Mouse (Mus musculus) kidney, embryonic 16.5 days (tissue): ENCODE measurements at regions not wholly inside any gene's neighbourhood (a gene's known extent, or its start where the extent isn't known, plus 50 kb on each side); places are given as distances from the start of the nearest gene placed in this dataset.

Source experiments
- ATAC-seq: fragments of 200-750 bp; cut with Nextera tagmentation; 2 replicates; pipeline ENCODE4 v1.8.0; 2017; ENCODE audit warnings: moderate TSS enrichment; ENCODE audit not compliant: low FRiP score, low TSS enrichment
- H3K27ac ChIP-seq: fragments of 300-500 bp; sonication (generic); 2 replicates; pipeline ENCODE4 v1.5.1; 2014; ENCODE audit warnings: low read length
- H3K27me3 ChIP-seq: fragments of 300-500 bp; sonication (generic); 2 replicates; pipeline ENCODE4 v1.6.1; 2014; ENCODE audit warnings: low read length, control low read depth, mixed read lengths; ENCODE audit not compliant: insufficient read depth
- H3K36me3 ChIP-seq: fragments of 300-500 bp; sonication (generic); 2 replicates; pipeline ENCODE4 v1.6.1; 2014; ENCODE audit warnings: low read length, control low read depth, mixed read lengths; ENCODE audit not compliant: insufficient read depth
- H3K4me1 ChIP-seq: fragments of 300-500 bp; sonication (generic); 2 replicates; pipeline ENCODE4 v1.6.1; 2014; ENCODE audit warnings: low read length, control low read depth, mixed read lengths; ENCODE audit not compliant: insufficient read depth
- H3K4me2 ChIP-seq: fragments of 300-500 bp; sonication (generic); replicated peaks from 2 replicates; pipeline ENCODE4 v1.6.1; 2014; ENCODE audit warnings: low read depth, low read length
- H3K4me3 ChIP-seq: fragments of 300-500 bp; sonication (generic); 2 replicates; pipeline ENCODE4 v1.5.1; 2014; ENCODE audit warnings: mild to moderate bottlenecking, low read length
- H3K9ac ChIP-seq: fragments of 300-500 bp; sonication (generic); replicated peaks from 2 replicates; pipeline ENCODE4 v1.6.1; 2014; ENCODE audit warnings: low read length
- H3K9me3 ChIP-seq: fragments of 300-500 bp; sonication (generic); 2 replicates; pipeline ENCODE4 v1.6.1; 2016; ENCODE audit warnings: low read length, control low read depth
- WGBS: fragments of 180-500 bp; shearing (Covaris S2); extraction: QIAGEN DNeasy Blood & Tissue Kit; methylation state at CpG from one replicate; pipeline ENCODE4 v1.1.7; 2014; 5-methylcytosine and 5-hydroxymethylcytosine counted together

- Histone ChIP-seq H3K27me3 (no peaks in the 10 kb centered on the region), H3K9me3 (no peaks in the 10 kb centered on the region), H3K27ac (no peak overlapping the region), H3K9ac (no peak overlapping the region), H3K4me1 (no peaks in the 10 kb centered on the region), H3K4me3 (no peak overlapping the region), H3K36me3 (no peaks in the 10 kb centered on the region), H3K4me2 (no peak overlapping the region)
- ATAC-seq = no peak
- WGBS = 90% methylated on average over 2 of the region's 2 CpGs
Observed at GRCm38 (mm10) chr13:82081375-82081774, 298.5 kb downstream of the Cetn3 start.

- WGBS = 77% methylated on average over 3 of the region's 3 CpGs
- no peak overlapping the region for H3K27ac ChIP-seq
- no peak overlapping the region for H3K4me2 ChIP-seq
- H3K4me3 ChIP-seq = no peak overlapping the region
- no peak for ATAC-seq
- H3K4me1 ChIP-seq = no peaks in the 10 kb centered on the region
- no peaks in the 10 kb centered on the region for H3K27me3 ChIP-seq
- H3K9me3 ChIP-seq = no peaks in the 10 kb centered on the region
- H3K36me3 ChIP-seq = no peaks in the 10 kb centered on the region
- no peak overlapping the region for H3K9ac ChIP-seq
Observed at GRCm38 (mm10) chr13:82087635-82088034, 304.8 kb downstream of the Cetn3 start.

GRCm38 (mm10) chr13:82092186-82092585 is 309.3 kb downstream of the Cetn3 start:
- H3K4me3 ChIP-seq = no peak overlapping the region
- no peak for ATAC-seq
- 80% methylated on average over 5 of the region's 5 CpGs for WGBS
- H3K27ac ChIP-seq = no peak overlapping the region
- no peaks in the 10 kb centered on the region for H3K9me3 ChIP-seq
- no peaks in the 10 kb centered on the region for H3K36me3 ChIP-seq
- no peak overlapping the region for H3K9ac ChIP-seq
- H3K4me1 ChIP-seq = no peaks in the 10 kb centered on the region
- H3K4me2 ChIP-seq = no peak overlapping the region
- H3K27me3 ChIP-seq = no peaks in the 10 kb centered on the region

- Histone ChIP-seq H3K4me3 (no peak overlapping the region), H3K27ac (no peak overlapping the region), H3K4me1 (no peaks in the 10 kb centered on the region), H3K9me3 (no peaks in the 10 kb centered on the region), H3K9ac (no peak overlapping the region), H3K4me2 (no peak overlapping the region), H3K27me3 (no peaks in the 10 kb centered on the region), H3K36me3 (no peaks in the 10 kb centered on the region)
- ATAC-seq = no peak
- WGBS = 72% methylated on average over 2 of the region's 2 CpGs
Observed at GRCm38 (mm10) chr13:82106032-82106431, 323.2 kb downstream of the Cetn3 start.

GRCm38 (mm10) chr13:82129777-82130735 is 347.2 kb downstream of the Cetn3 start:
- 58% methylated on average over 7 of the region's 7 CpGs for WGBS
- Histone ChIP-seq H3K27ac (no peak overlapping the region), H3K36me3 (no peaks in the 10 kb centered on the region), H3K9ac (no peak overlapping the region), H3K9me3 (no peaks in the 10 kb centered on the region), H3K4me3 (no peak overlapping the region), H3K4me1 (no peaks in the 10 kb centered on the region), H3K27me3 (no peaks in the 10 kb centered on the region), H3K4me2 (no peak overlapping the region)
- no peak for ATAC-seq
